Mouse (Mus musculus) liver, embryonic 16.5 days (tissue): ENCODE results near the gene Carmil1. TPM values are rescaled to one million over a fixed set of nuclear protein-coding genes. Genes with fewer than 3 reads are reported as not detected.
"Not testable (repeated sequence)": the region's sequence is repeated elsewhere in the genome, so short reads cannot be mapped to it uniquely, and the experiment has no call there.

ENCODE experiments used
- ATAC-seq: fragments of 200-750 bp; cut with Nextera tagmentation; 2 replicates; pipeline ENCODE4 v1.8.0; 2017; ENCODE audit warnings: low read depth, mild to moderate bottlenecking, moderate number of reproducible peaks, moderate library complexity
- H3K27ac ChIP-seq: fragments of 300-500 bp; sonication (generic); 2 replicates; pipeline ENCODE4 v1.5.1; 2014; ENCODE audit warnings: mild to moderate bottlenecking, low read length
- H3K27me3 ChIP-seq: fragments of 300-500 bp; sonication (generic); 2 replicates; pipeline ENCODE4 v1.6.1; 2014; ENCODE audit warnings: low read depth, low read length, mixed read lengths; ENCODE audit not compliant: control insufficient read depth, insufficient read depth
- H3K36me3 ChIP-seq: fragments of 300-500 bp; sonication (generic); 2 replicates; pipeline ENCODE4 v1.6.1; 2014; ENCODE audit warnings: mild to moderate bottlenecking; ENCODE audit not compliant: control insufficient read depth, insufficient read depth
- H3K4me1 ChIP-seq: fragments of 300-500 bp; sonication (generic); 2 replicates; pipeline ENCODE4 v1.6.1; 2014; ENCODE audit warnings: low read depth, low read length, mixed read lengths; ENCODE audit not compliant: control insufficient read depth
- H3K4me2 ChIP-seq: fragments of 300-500 bp; sonication (generic); 2 replicates; pipeline ENCODE4 v1.6.1; 2014; ENCODE audit warnings: low read depth, low read length, mixed read lengths
- H3K4me3 ChIP-seq: fragments of 300-500 bp; sonication (generic); 2 replicates; pipeline ENCODE4 v1.5.1; 2014; ENCODE audit warnings: low read depth, mild to moderate bottlenecking, low read length
- H3K9ac ChIP-seq: fragments of 300-500 bp; sonication (generic); 2 replicates; pipeline ENCODE4 v1.6.1; 2014; ENCODE audit warnings: low read depth, low read length
- H3K9me3 ChIP-seq: fragments of 300-500 bp; sonication (generic); replicated peaks from 2 replicates; pipeline ENCODE4 v1.6.1; 2016; ENCODE audit warnings: low read length; ENCODE audit not compliant: control insufficient read depth
- WGBS: fragments of 180-500 bp; shearing (Covaris S2); extraction: QIAGEN DNeasy Blood & Tissue Kit; methylation state at CpG from one replicate; pipeline ENCODE4 v1.1.7; 2014; ENCODE audit not compliant: insufficient replicate concordance; 5-methylcytosine and 5-hydroxymethylcytosine counted together
- polyA plus RNA-seq: library from polyadenylated mRNA; unstranded; fragments of >200 nt; fragmentation: Nextera tagmentation; extraction: Ambion mirVana; gene quantifications from 2 replicates; pipeline ENCODE4 v1.2.1, GENCODE M21; 2015

Gene Carmil1
- polyA plus RNA-seq, 1 experiment from 2014 or later = 5.4 TPM

DNA sequence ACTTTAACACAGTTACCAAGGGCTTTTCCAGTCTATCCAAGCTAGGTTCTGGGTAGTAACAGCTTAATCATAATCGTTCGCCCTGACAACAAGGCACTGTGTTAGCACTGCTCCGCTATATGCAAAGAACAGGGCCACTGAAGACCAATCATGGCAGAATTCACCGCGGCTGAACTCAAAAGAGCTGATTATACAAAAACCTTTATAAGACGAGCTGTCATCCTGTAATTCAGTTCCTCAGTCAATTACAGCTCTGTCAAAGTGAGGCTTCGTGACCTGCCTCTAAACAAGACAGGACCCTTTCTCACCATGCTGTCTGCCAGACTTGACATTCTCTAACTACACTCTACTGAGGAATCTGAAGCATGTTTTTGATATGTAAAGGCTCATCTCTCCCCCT, 170.3 kb downstream of the Carmil1 start:
- Histone ChIP-seq H3K36me3 (no peaks in the 10 kb centered on the region), H3K4me1 (no peaks in the 10 kb centered on the region), H3K4me2 (no peak overlapping the region), H3K9ac (no peak overlapping the region), H3K9me3 (no peaks in the 10 kb centered on the region), H3K27ac (no peak overlapping the region), H3K27me3 (no peaks in the 10 kb centered on the region), H3K4me3 (no peak overlapping the region)
- WGBS = 69% methylated on average over 7 of the region's 7 CpGs
- ATAC-seq = no peak

DNA sequence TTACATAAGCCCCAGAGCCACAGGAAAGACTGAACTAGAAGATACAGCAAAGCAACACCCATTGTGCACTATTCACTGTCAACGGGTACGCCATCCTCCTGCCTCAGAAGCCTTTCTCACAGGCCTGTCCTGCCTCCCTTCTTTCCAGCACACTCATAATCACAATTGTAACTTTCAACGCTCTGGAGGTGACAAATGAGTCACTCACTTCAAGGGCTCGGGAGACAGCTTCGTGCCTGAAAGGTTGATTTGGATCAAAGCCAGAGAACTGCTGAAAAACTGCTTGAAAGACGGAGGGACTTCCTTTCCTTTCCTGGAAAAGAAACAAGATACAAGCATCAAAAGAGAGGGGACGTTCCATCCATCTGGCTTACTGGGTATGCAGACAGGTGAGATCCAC, 172.3 kb downstream of the Carmil1 start:
- Histone ChIP-seq H3K27me3 (no peaks in the 10 kb centered on the region), H3K4me1 (no peaks in the 10 kb centered on the region), H3K36me3 (no peaks in the 10 kb centered on the region), H3K9me3 (no peaks in the 10 kb centered on the region), H3K4me2 (no peak overlapping the region), H3K27ac (no peak overlapping the region), H3K4me3 (no peak overlapping the region), H3K9ac (no peak overlapping the region)
- 43% methylated on average over 7 of the region's 7 CpGs for WGBS
- ATAC-seq = no peak

DNA sequence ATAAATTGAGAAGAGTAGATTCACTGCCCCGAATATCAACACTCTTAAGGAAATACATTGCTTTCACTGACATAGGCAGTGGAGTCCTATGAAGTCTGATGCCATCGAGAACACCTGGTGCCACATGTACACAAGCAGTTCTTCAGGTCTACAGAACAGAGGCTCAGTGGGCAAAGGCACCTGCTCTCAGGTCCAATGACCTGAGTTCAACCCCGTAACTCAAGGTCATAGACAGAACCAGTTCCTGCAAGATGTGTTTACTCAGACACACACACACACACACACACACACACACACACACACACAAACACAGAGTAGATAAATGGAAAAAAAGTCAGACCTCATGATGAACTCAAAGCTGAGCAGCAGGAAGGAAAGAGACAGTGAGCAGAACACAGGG, 173.5 kb downstream of the Carmil1 start:
- ATAC-seq = no peak
- Histone ChIP-seq H3K9me3 (no peaks in the 10 kb centered on the region), H3K27ac (no peak overlapping the region), H3K27me3 (no peaks in the 10 kb centered on the region), H3K9ac (no peak overlapping the region), H3K4me1 (no peaks in the 10 kb centered on the region), H3K4me3 (no peak overlapping the region), H3K4me2 (no peak overlapping the region), H3K36me3 (no peaks in the 10 kb centered on the region)
- WGBS = 60% methylated on average over 3 of the region's 3 CpGs

DNA sequence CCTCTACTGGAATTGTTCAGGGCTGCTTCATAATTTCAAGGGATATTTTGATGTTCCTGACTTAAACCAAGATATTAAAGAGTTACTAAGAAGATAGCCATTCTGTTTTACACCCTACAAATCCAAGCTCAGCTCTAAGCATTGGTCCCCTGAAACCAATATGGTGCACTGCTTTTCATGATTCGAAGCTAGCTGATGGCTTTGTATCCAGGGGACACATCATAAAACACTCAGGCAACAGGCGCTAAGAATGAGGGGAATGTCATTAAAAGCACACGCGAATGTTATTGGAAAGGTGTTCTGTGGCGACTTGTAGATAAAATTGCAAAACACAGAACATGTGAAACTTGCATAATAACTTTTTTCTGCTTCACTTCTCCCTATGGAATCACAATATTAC, 174.8 kb downstream of the Carmil1 start:
- H3K27me3 ChIP-seq = no peaks in the 10 kb centered on the region
- no peak overlapping the region for H3K9ac ChIP-seq
- no peaks in the 10 kb centered on the region for H3K36me3 ChIP-seq
- ATAC-seq = no peak
- no peak overlapping the region for H3K4me3 ChIP-seq
- no peak overlapping the region for H3K27ac ChIP-seq
- 72% methylated on average over 5 of the region's 5 CpGs for WGBS
- no peaks in the 10 kb centered on the region for H3K4me1 ChIP-seq
- no peak overlapping the region for H3K4me2 ChIP-seq
- H3K9me3 ChIP-seq = no peaks in the 10 kb centered on the region

DNA sequence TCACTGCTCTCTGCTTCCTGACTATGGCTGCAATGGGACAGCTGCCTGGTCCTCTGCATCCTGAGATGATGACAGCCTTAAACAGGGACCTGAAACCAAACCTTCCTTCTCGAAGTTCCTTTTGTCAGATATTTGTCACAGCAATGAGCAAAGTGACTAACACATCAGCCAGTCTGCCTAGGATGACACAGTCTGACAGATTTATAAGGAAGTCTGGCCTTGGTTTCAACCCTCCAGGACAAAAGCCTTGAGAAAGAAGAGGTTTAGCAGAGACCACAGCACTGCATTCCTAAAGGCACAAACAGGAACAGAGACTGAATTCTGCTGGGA, 175.3 kb downstream of the Carmil1 start:
- no peaks in the 10 kb centered on the region for H3K27me3 ChIP-seq
- no peak overlapping the region for H3K4me3 ChIP-seq
- no peak overlapping the region for H3K27ac ChIP-seq
- H3K9me3 ChIP-seq = no peaks in the 10 kb centered on the region
- H3K4me1 ChIP-seq = no peaks in the 10 kb centered on the region
- WGBS = 34% methylated on average over 1 of the region's 1 CpGs
- H3K9ac ChIP-seq = no peak overlapping the region
- no peak for ATAC-seq
- H3K4me2 ChIP-seq = no peak overlapping the region
- no peaks in the 10 kb centered on the region for H3K36me3 ChIP-seq

DNA sequence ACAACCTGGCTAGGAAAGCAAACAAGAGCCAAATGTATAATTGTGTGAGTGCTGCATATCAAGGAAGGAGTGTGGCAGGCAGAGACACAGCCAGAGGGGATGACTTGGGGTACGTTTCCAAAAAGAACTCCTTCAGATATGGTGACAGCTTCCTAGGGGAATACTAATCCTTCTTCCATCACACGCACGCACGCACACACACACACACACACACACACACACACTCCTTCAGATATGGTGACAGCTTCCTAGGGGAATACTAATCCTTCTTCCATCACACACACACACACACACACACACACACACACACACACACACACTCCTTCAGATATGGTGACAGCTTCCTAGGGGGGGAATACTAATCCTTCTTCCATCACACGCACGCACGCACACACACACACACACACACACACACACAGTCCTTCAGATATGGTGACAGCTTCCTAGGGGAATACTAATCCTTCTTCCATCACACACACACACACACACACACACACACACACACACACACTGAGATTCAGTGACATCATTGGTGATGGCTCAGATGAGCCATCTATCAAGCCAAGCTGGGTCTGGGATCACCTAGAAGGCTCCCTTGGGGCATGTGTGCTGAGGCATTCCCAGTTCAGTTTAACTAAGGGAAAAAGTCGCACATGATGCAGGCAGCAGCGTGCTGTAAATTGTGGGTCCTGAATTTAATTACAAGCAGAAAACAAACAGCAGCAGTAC, 175.8 kb downstream of the Carmil1 start:
- WGBS = 62% methylated on average over 9 of the region's 9 CpGs
- H3K4me2 ChIP-seq, H3K9ac ChIP-seq, H3K4me3 ChIP-seq, H3K4me1 ChIP-seq, H3K36me3 ChIP-seq, H3K9me3 ChIP-seq, ATAC-seq, H3K27ac ChIP-seq, H3K27me3 ChIP-seq: not testable (repeated sequence)

DNA sequence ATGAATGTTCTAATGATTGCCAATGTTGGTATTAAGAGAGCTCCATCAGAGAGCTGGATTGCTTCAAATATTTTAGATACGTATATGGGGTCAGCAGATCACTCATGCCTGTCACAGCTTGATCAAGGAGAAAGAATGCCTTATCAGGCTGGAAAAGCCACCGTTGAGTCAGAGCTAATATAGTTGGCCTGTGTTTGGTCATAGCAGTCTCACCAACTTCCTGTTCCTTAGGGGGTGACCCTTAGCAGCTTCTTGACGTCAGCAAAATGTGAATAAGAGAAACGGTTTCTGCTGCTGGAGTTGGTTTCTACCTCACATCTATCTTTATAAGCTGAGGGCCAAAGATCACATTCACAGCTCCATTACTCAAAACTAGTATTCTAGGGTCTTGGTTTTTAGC, 176.6 kb downstream of the Carmil1 start:
- no peak for ATAC-seq
- Histone ChIP-seq H3K4me1 (no peaks in the 10 kb centered on the region), H3K27ac (no peak overlapping the region), H3K36me3 (no peaks in the 10 kb centered on the region), H3K4me2 (no peak overlapping the region), H3K9me3 (no peaks in the 10 kb centered on the region), H3K27me3 (no peaks in the 10 kb centered on the region), H3K4me3 (no peak overlapping the region), H3K9ac (no peak overlapping the region)
- WGBS = 17% methylated on average over 4 of the region's 4 CpGs

DNA sequence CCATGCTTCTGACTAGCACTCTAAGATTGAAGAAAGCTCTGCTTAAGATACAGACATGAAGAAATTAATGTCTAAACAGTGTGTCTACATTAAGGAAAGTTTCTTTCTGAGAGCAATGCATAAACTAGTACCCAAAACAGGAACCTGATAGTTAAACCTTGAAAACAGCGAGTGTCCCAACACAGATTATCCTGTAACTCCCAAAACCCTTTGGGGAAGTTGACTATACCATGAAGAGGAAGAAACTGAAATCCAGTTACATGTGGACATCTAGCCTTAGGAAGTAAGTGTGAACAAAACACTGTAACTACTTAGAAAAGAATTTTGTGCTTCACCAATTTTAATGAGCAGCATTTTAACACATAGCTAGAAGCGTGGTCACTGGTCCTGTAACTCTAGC, 177.4 kb downstream of the Carmil1 start:
- H3K36me3 ChIP-seq = no peaks in the 10 kb centered on the region
- no peaks in the 10 kb centered on the region for H3K9me3 ChIP-seq
- H3K4me3 ChIP-seq = no peak overlapping the region
- H3K27ac ChIP-seq = no peak overlapping the region
- no peaks in the 10 kb centered on the region for H3K4me1 ChIP-seq
- WGBS = 54% methylated on average over 2 of the region's 2 CpGs
- no peak overlapping the region for H3K9ac ChIP-seq
- no peak overlapping the region for H3K4me2 ChIP-seq
- ATAC-seq = no peak
- no peaks in the 10 kb centered on the region for H3K27me3 ChIP-seq

DNA sequence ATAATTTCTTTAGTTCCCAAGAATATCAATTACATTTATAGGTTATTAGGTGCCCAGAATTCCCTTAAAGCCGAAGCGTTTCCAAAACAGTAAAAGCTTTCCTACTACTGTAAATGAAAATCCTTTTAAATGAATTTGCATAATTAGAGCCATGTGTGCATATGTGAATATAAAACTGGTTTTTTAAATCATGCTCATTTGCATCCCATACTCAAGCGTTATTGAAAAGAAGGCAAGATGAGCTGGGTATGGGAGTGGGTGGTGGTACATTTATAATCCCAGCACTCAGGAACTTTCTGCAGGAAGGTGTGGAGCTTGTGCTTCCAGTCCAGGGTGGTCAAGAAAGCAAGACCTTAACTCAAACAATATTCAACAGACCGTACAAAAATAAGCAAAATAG, 178.3 kb downstream of the Carmil1 start:
- H3K4me2 ChIP-seq = no peak overlapping the region
- no peak overlapping the region for H3K4me3 ChIP-seq
- H3K9me3 ChIP-seq = no peaks in the 10 kb centered on the region
- H3K9ac ChIP-seq = no peak overlapping the region
- H3K4me1 ChIP-seq = no peaks in the 10 kb centered on the region
- H3K36me3 ChIP-seq = no peaks in the 10 kb centered on the region
- ATAC-seq = no peak
- no peak overlapping the region for H3K27ac ChIP-seq
- 73% methylated on average over 4 of the region's 4 CpGs for WGBS
- no peaks in the 10 kb centered on the region for H3K27me3 ChIP-seq
